13 mouse cellular contexts compared by ENCODE assay signal in genomic region chr12:52774382-52774781, GRCm38 (mm10).
DNase-seq lines count a peak whose midpoint lies in the region; ATAC-seq lines count a peak whose summit lies in the region.
"Had no signal": no experiment of that assay in that cellular context is flagged by ENCODE, and none has a peak within 500 bp of the region (broad histone marks: within the 10 kb centered on the region; RNA-seq: fewer than 3 reads in every experiment).

No protein-coding gene starts in this region.

- H3K4me2 ChIP-seq in embryonic facial prominence, embryonic 13.5 days = no peak overlapping the region
- no peak overlapping the region for H3K4me2 ChIP-seq in midbrain, embryonic 12.5 days (replicated peaks)
- H3K4me2 ChIP-seq: limb, embryonic 15.5 days had no signal

- ATAC-seq in embryonic facial prominence, embryonic 13.5 days (ENCODE audit: insufficient number of reproducible peaks, insufficient read depth, low FRiP score, low TSS enrichment, low read depth) = no peak
- peak; percentile 48; the same call in 1 of the 2 replicates for ATAC-seq in midbrain, embryonic 12.5 days (ENCODE audit: low FRiP score, low read depth)
- ATAC-seq in megakaryocyte-erythroid progenitor cell, adult 5-6 weeks (replicated peaks; ENCODE audit: low FRiP score, low TSS enrichment, poor library complexity, severe bottlenecking) = no peak

- DNase-seq in embryonic facial prominence, embryonic 10.5 days (ENCODE audit: low spot score) = no peak
- peak; percentile 36 for DNase-seq in testis, postnatal 14 days (ENCODE audit: low spot score)
- DNase-seq in testis, postnatal 10 days (ENCODE audit: low spot score) = no peak
- DNase-seq in ovary, postnatal 10 days (ENCODE audit: low spot score) = no peak
- no peak for DNase-seq in spleen, postnatal 14 days (ENCODE audit: low spot score in 2 of 2)
- DNase-seq: adrenal gland, adult 8-10 months; heart, postnatal 14 days; thymus, postnatal 25 days had no signal

- H3K4me1 ChIP-seq in embryonic facial prominence, embryonic 13.5 days = peaks cover 17% of the 10 kb centered on the region
- H3K4me1 ChIP-seq in embryonic facial prominence, embryonic 10.5 days = peaks cover 36% of the 10 kb centered on the region
- peaks cover 47% of the 10 kb centered on the region for H3K4me1 ChIP-seq in midbrain, embryonic 12.5 days

- H3K4me3 ChIP-seq in embryonic facial prominence, embryonic 13.5 days = no peak overlapping the region
- no peak overlapping the region for H3K4me3 ChIP-seq in embryonic facial prominence, embryonic 10.5 days
- H3K4me3 ChIP-seq in midbrain, embryonic 12.5 days = no peak overlapping the region
- H3K4me3 ChIP-seq: limb, embryonic 15.5 days; myocyte had no signal

- no peaks in the 10 kb centered on the region for H3K27me3 ChIP-seq in embryonic facial prominence, embryonic 13.5 days
- no peaks in the 10 kb centered on the region for H3K27me3 ChIP-seq in embryonic facial prominence, embryonic 10.5 days (replicated peaks; ENCODE audit: low read depth, poor library complexity, severe bottlenecking)
- H3K27me3 ChIP-seq in midbrain, embryonic 12.5 days = no peaks in the 10 kb centered on the region
- H3K27me3 ChIP-seq: limb, embryonic 15.5 days had no signal

- WGBS in embryonic facial prominence, embryonic 13.5 days = 20% methylated on average over 6 of the region's 6 CpGs
- 28% methylated on average over 6 of the region's 6 CpGs for WGBS in embryonic facial prominence, embryonic 10.5 days
- 25% methylated on average over 6 of the region's 6 CpGs for WGBS in midbrain, embryonic 12.5 days

- H3K9me3 ChIP-seq in embryonic facial prominence, embryonic 13.5 days = no peaks in the 10 kb centered on the region
- H3K9me3 ChIP-seq in embryonic facial prominence, embryonic 10.5 days = no peaks in the 10 kb centered on the region
- H3K9me3 ChIP-seq in midbrain, embryonic 12.5 days = no peaks in the 10 kb centered on the region
- H3K9me3 ChIP-seq: limb, embryonic 15.5 days had no signal

- H3K36me3 ChIP-seq in embryonic facial prominence, embryonic 13.5 days = no peaks in the 10 kb centered on the region
- no peaks in the 10 kb centered on the region for H3K36me3 ChIP-seq in embryonic facial prominence, embryonic 10.5 days (replicated peaks)
- H3K36me3 ChIP-seq in midbrain, embryonic 12.5 days = no peaks in the 10 kb centered on the region
- H3K36me3 ChIP-seq: limb, embryonic 15.5 days had no signal

- no peak overlapping the region for H3K9ac ChIP-seq in embryonic facial prominence, embryonic 13.5 days
- no peak overlapping the region for H3K9ac ChIP-seq in midbrain, embryonic 12.5 days (replicated peaks)
- H3K9ac ChIP-seq: limb, embryonic 15.5 days had no signal

- peak overlapping the region; percentile 33; the same call in 1 of the 2 replicates for H3K27ac ChIP-seq in embryonic facial prominence, embryonic 13.5 days
- no peak overlapping the region; the same call in 1 of the 2 replicates for H3K27ac ChIP-seq in embryonic facial prominence, embryonic 10.5 days (replicated peaks)
- peak overlapping the region; percentile 36; the same call in 1 of the 2 replicates for H3K27ac ChIP-seq in midbrain, embryonic 12.5 days (replicated peaks)
- H3K27ac ChIP-seq: limb, embryonic 15.5 days had no signal
